Mouse (Mus musculus) heart, adult 11 months (tissue): ENCODE measurements around the gene Brpf3.

Experiments
- DNase-seq: peaks from one replicate; pipeline ENCODE4 v3.0.0; 2022

Brpf3 gene

DNA sequence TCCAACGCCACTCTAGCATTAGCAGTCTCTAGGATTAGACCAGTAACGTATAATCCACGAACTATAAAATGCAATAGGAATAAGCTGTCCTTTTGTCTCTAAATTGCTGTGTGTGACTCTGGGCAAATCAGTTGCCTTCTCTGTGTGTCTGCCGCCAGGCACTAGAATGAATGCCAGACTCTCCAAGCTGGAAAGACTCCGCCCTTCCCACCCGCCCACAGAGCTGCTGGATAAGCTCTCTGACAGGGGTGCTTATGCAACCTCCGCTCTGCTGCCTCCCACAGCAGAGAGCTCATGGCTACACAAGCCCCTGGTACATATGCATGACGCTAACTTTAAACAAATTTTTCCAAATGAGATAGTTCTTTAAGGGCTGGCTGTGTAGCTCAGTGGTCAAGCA, 74.4 kb downstream of the Brpf3 start:
- peak; percentile 97 for DNase-seq

DNA sequence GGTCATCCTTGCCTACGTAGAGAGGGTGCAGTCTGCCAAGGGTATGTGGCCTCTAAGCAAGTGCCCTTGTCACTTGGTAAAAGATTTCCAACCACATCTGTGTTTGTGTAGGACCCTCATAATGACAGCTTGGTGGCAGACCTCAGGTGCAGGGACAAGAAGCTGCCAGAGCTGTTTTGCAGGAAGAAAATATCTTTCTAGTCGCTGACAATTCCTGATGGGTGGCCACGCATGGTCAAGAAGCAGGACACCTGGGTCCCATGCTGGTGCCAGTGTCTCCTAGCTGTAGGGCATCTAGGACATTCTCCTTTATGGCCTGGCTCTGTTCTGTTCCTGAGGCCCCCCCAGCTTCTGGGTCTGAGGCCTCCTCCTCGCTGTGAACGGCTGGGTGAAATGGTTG, 75.4 kb downstream of the Brpf3 start:
- DNase-seq = peak; percentile 85

DNA sequence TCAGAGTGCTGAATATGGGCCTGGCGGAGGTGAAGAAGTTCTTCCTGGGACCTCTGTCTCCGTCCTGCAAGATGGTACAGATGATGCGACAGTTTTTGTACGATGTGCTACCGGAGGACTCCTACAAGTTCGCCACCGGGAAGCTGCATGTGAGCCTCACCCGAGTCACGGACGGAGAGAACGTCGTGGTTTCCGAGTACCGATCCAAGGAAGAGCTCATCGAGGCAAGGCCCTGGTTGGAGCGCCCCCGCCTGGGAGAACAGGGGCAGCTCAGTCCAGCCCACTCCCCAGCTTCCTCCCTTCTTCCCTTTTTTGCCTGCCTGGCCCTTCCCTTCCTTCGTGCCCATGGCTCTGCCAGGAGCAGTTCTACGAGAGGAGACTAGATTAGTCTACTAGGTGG, 75.9 kb downstream of the Brpf3 start:
- DNase-seq = peak; percentile 90

DNA sequence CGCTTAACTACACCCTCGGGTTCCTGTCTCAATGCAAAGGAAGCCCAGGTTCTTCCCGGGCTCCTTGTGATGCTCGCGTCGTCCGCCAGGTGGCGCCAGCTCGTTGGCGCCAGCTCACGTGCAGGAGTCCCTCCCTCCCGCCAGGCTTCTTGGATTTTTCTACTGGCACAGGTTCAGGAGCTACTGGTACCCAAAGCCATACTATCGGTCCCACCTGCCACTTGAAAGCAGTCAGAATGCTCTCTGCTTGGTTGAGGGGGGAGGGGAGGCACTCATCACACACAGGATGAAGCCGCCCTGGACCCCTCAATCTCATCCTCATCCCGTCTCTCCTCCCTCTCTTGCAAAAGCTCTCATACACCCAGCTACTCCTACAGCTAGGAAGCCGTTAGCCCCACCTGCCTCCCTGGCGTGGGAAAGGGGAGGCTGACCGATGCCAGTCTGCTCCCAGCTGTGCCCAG, 79.1 kb downstream of the Brpf3 start:
- no peak for DNase-seq

DNA sequence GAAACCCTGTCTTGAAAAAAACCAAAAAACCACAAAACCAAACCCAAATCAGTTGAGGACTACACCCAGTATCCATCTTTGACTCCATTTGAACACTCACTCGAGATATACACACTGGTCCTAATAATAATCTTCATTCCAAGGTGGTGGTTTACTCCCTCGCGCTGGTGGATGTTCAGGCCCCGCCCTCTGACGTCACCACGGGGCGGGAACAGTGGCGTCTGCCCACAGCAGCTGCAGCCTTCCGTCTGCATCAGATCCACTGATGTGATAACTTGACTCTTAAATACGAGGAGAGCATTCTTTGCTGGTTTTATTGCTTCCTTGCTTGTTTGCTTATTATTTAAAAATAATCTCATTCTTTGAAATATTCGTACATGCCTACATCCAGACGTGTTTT, 81.4 kb downstream of the Brpf3 start:
- peak; percentile 95 for DNase-seq

DNA sequence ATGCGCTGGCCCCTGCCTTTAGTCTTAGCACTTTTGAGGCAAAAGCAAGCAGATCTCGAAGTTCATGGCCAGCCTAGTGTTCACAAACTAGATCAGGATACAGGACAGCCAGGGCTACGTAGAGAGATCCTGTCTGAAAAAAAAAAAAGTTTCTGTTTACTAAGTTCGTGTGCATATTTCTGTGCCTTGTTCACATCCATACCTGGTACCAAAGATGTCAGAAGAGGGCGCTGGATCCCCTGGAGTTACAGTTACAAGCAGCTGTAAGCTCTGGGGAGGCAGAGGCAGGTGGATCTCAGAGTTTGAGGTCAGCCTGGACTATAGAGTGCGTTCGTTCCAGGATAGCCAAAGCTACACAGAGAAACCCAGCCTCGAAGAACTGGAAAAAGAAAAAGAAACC, 81.9 kb downstream of the Brpf3 start:
- no peak for DNase-seq

DNA sequence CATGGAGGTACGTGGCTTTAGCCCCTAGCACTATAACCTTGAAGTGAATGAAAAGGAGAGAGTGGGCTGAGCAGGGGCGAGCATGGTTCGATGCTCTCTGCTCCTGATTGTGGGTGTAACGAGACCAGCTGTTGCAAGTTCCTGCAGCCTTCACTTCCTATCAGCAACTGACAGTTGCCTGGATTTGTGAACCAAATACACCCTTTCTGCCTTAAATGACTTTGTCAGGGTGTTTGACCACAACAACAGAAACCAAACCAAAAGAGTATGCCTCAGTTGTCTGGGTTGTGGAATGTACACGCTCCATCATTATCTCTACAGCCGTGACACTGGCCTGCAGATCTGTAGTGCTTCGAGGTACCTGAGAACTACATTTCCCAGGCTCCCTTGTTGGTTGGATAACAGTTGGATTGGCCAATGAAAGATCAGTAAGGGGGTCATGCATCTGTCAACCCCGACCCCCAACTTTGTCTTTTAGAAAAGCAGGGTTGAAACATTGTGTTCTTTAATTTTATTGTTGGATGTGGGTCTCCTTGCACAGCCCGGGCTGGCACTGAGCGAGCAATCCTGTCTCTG, 83.1 kb downstream of the Brpf3 start:
- DNase-seq = no peak

DNA sequence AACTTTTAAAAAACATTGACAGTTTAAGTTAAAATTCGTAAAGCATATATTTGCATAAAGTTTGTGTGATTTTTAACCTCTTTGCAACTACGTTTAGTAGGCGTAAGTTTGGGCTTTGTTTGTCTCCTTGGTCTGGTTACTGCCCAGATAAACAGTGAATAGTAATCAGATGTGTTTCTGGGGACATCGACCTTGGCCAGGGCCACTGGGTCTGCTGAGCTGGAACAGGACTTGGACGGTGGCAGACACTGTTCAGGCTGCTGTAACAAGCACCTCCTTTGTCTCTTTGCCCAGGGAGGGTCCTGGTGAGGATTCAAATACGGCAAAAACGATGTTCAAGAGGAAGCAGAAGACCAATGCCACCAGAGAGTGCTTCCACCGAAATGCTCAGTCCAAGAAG, 84.3 kb downstream of the Brpf3 start:
- DNase-seq = no peak

DNA sequence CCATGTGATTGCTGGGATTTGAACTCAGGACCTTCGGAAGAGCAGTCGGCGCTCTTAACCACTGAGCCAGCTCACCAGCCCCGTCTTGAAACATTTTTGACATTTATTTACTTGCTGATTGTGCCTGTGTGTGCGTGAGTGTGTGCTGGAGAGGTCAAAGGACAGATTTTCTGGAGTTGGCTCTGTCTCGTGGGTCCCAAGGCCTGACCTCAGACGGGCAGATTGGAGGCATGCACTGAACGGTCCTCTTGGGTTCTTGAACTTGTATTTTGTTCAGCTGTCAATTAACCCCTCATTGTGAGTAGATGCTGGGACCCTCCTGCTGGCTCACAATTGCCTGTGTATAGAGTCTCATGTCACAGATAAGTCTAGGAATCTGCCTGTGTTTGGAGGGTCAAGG, 85.4 kb downstream of the Brpf3 start:
- no peak for DNase-seq
